Mouse (Mus musculus) induced T-regulatory cell, adult 2 months (primary cell): ENCODE results near the gene Nrcam.

Experiments used
- DNase-seq: peaks from one replicate; pipeline ENCODE4 v3.0.0-alpha.2; 2012; ENCODE audit warnings: low read depth

Gene Nrcam

DNA sequence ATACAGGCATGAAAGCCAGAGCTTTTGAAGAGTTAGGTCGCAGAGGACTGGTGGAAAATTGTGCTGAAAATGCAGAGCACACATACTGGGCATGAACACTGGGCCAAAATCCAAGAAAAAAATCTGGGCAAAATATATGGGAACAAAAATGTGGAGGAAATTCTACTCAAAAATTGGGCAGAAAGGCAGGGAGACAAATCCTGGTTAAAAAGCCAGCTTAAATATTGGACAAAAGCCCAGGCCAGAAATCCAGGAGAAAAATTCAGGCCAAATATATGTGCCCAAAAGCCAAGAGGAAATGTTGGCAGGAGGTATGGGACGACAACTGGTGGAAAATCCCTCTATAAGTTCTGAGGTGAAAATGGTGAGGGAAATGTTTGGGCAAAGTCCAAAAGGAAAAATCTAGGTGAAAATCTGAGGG is 288.3 kb downstream of the Nrcam start:
- DNase-seq, result no peak

- no peak for DNase-seq
Observed at GRCm38 (mm10) chr12:44617488-44617887, 288.8 kb downstream of the Nrcam start.

- no peak for DNase-seq
Observed at GRCm38 (mm10) chr12:44639341-44639921, 310.7 kb downstream of the Nrcam start.

- no peak for DNase-seq
Observed at GRCm38 (mm10) chr12:44640579-44640978, 311.9 kb downstream of the Nrcam start.
